Mouse (Mus musculus) thymus, adult 2 months (tissue): Measurements from ENCODE around the gene Mrto4.

Experiments used
- CTCF ChIP-seq: fragments of 200-500 bp; IDR thresholded peaks from 2 replicates; pipeline ENCODE4 v1.5.1; 2012; ENCODE audit warnings: mild to moderate bottlenecking, control low read depth, low read length, moderate library complexity, borderline replicate concordance; ENCODE audit not compliant: control insufficient read depth, poor library complexity, insufficient read depth; ENCODE audit errors: extremely low read depth
- POLR2A ChIP-seq: fragments of 200-500 bp; IDR thresholded peaks from 2 replicates; pipeline ENCODE4 v1.6.1; 2012; ENCODE audit warnings: mild to moderate bottlenecking, low read length, control low read depth, moderate library complexity; ENCODE audit not compliant: control insufficient read depth, poor library complexity, insufficient read depth; ENCODE audit errors: extremely low read depth

DNA sequence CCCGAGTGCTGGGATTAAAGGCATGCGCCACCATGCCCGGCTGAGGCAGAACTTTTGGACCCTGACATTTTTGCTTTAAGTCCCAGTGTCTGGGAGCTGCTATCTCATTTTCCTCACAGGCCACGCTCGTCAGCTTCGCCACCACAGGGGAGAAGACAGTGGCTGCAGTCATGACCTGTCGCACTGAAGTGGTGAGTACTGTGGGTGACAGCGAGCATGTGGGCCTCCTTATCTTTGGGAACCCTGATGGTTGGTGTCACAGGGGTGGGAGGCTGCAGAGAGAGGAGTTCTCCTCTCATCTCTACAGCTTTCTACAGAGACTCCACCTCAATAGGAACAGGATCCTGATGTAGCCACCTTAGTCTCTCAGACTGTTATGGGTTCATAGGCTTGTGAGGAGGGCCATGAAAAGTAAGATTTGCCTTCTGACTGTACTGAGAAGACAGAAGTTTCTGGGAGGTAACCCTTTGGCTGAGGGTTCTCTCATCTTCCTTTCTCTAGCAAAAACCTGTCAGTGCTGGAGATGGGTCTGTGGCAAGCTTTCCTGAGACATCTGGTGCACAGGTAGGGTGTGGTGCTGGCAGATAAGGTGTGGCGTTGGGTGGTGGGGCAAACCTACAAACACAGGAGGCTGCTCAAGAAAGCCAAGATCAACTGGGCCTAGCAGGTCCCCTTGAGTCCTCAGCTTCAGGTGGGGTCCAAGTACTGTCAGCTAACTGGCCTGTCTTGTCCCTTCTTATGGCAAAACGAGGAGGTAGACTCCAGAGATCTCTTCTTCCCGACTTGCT, 8.6 kb upstream of the Mrto4 start:
- TF ChIP-seq POLR2A (no peak), CTCF (no peak)
